ENCODE assay signal across 17 mouse cellular contexts in genomic region chr12:21123647-21124046, GRCm38 (mm10).
A peak's percentile ranks its signal among the peaks of the same experiment; 100 is the strongest.
DNase-seq lines count a peak whose midpoint lies in the region; ATAC-seq and TF ChIP-seq lines count a peak whose summit lies in the region.
"Had no signal": no experiment of that assay in that cellular context is flagged by ENCODE, and none has a peak within 500 bp of the region (broad histone marks: within the 10 kb centered on the region; RNA-seq: fewer than 3 reads in every experiment).

No protein-coding gene starts in this region.

- no peaks in the 10 kb centered on the region for H3K36me3 ChIP-seq in heart, embryonic 10.5 days
- no peaks in the 10 kb centered on the region for H3K36me3 ChIP-seq in lung, postnatal 0 days (ENCODE audit: insufficient read depth, low read length)
- no peaks in the 10 kb centered on the region for H3K36me3 ChIP-seq in forebrain, embryonic 14.5 days (ENCODE audit: control insufficient read depth, insufficient read depth, low read length)
- H3K36me3 ChIP-seq: embryonic facial prominence, embryonic 12.5 days; hindbrain, embryonic 12.5 days had no signal

- no peak for TF ChIP-seq CTCF in lung, postnatal 0 days (IDR thresholded peaks at IDR 0.05)

- no peaks in the 10 kb centered on the region for H3K9me3 ChIP-seq in heart, embryonic 10.5 days
- no peaks in the 10 kb centered on the region for H3K9me3 ChIP-seq in lung, postnatal 0 days (ENCODE audit: low read length)
- no peaks in the 10 kb centered on the region for H3K9me3 ChIP-seq in forebrain, embryonic 14.5 days (replicated peaks; ENCODE audit: control insufficient read depth, low read length)
- H3K9me3 ChIP-seq: embryonic facial prominence, embryonic 12.5 days; hindbrain, embryonic 12.5 days had no signal

- H3K4me3 ChIP-seq in heart, embryonic 10.5 days: no peak overlapping the region
- no peak overlapping the region for H3K4me3 ChIP-seq in lung, postnatal 0 days (ENCODE audit: low read depth, low read length)
- H3K4me3 ChIP-seq in forebrain, embryonic 14.5 days (ENCODE audit: low read depth, low read length): no peak overlapping the region
- H3K4me3 ChIP-seq: embryonic facial prominence, embryonic 12.5 days; hindbrain, embryonic 12.5 days had no signal

- H3K27ac ChIP-seq in heart, embryonic 10.5 days: no peak overlapping the region
- 0 out of 2 replicates have a peak overlapping the region, but pooled peaks have one; percentile 3 for H3K27ac ChIP-seq in lung, postnatal 0 days (ENCODE audit: low read length)
- H3K27ac ChIP-seq in forebrain, embryonic 14.5 days (ENCODE audit: low read depth, low read length): no peak overlapping the region
- H3K27ac ChIP-seq: embryonic facial prominence, embryonic 12.5 days; hindbrain, embryonic 12.5 days had no signal

- TF ChIP-seq EP300 in lung, postnatal 0 days (IDR thresholded peaks at IDR 0.05): no peak

- DNase-seq in heart, adult 11 months: peak; percentile 67
- DNase-seq in heart, embryonic 10.5 days (ENCODE audit: low spot score): no peak
- DNase-seq in lung, postnatal 0 days (ENCODE audit: low spot score): no peak
- no peak for DNase-seq in lung, postnatal 10 days
- DNase-seq in layer of hippocampus, adult 18-20 months (ENCODE audit: low spot score in 2 of 2): no peak
- DNase-seq in forebrain, embryonic 14.5 days (ENCODE audit: low spot score): no peak
- DNase-seq: adrenal gland, adult 2 months; cerebellum, adult 11 months; cerebellum, adult 8-10 months; cerebellum, postnatal 14 days; gastrocnemius, postnatal 10 days; heart, postnatal 4 days had no signal

- 63% methylated on average over 5 of the region's 5 CpGs for WGBS in heart, embryonic 10.5 days
- 60% methylated on average over 5 of the region's 5 CpGs for WGBS in lung, postnatal 0 days
- WGBS in forebrain, embryonic 14.5 days: 96% methylated on average over 5 of the region's 5 CpGs

- peaks cover 35% of the 10 kb centered on the region for H3K4me1 ChIP-seq in heart, embryonic 10.5 days
- peaks cover 6% of the 10 kb centered on the region; the same call in 1 of the 2 replicates for H3K4me1 ChIP-seq in lung, postnatal 0 days (ENCODE audit: insufficient read depth, low read depth, low read length)
- H3K4me1 ChIP-seq in forebrain, embryonic 14.5 days (ENCODE audit: control insufficient read depth, insufficient read depth, low read length): peaks cover 11% of the 10 kb centered on the region; the same call in 1 of the 2 replicates

- H3K4me2 ChIP-seq in lung, postnatal 0 days (replicated peaks; ENCODE audit: low read depth, low read length): no peak overlapping the region
- H3K4me2 ChIP-seq in forebrain, embryonic 14.5 days (ENCODE audit: low read length): no peak overlapping the region
- H3K4me2 ChIP-seq: embryonic facial prominence, embryonic 12.5 days; hindbrain, embryonic 12.5 days had no signal

- no peak overlapping the region for H3K9ac ChIP-seq in lung, postnatal 0 days (replicated peaks; ENCODE audit: low read depth)
- H3K9ac ChIP-seq in forebrain, embryonic 14.5 days (ENCODE audit: low read length): no peak overlapping the region
- H3K9ac ChIP-seq: embryonic facial prominence, embryonic 12.5 days; hindbrain, embryonic 12.5 days had no signal

- no peaks in the 10 kb centered on the region for H3K27me3 ChIP-seq in heart, embryonic 10.5 days (ENCODE audit: insufficient read depth, poor library complexity, severe bottlenecking)
- H3K27me3 ChIP-seq in lung, postnatal 0 days (replicated peaks; ENCODE audit: insufficient read depth, low read length): no peaks in the 10 kb centered on the region
- H3K27me3 ChIP-seq in forebrain, embryonic 14.5 days (replicated peaks; ENCODE audit: control insufficient read depth, insufficient read depth, low read length): no peaks in the 10 kb centered on the region
- H3K27me3 ChIP-seq: embryonic facial prominence, embryonic 12.5 days; hindbrain, embryonic 12.5 days had no signal

- ATAC-seq in lung, postnatal 0 days: no peak
- peak; percentile 29 for ATAC-seq in megakaryocyte progenitor cell, adult 5-6 weeks (replicated peaks; ENCODE audit: poor library complexity)
- no peak for ATAC-seq in forebrain, embryonic 14.5 days
- ATAC-seq: forebrain, embryonic 16.5 days; hindbrain, embryonic 16.5 days had no signal
